Mouse (Mus musculus): Measurements from ENCODE around the gene Prkce. TPM values are rescaled to one million over a fixed set of nuclear protein-coding genes. Genes with fewer than 3 reads are reported as not detected.

The Prkce gene
- polyA plus RNA-seq, 1 experiment: 3.3 TPM

DNA sequence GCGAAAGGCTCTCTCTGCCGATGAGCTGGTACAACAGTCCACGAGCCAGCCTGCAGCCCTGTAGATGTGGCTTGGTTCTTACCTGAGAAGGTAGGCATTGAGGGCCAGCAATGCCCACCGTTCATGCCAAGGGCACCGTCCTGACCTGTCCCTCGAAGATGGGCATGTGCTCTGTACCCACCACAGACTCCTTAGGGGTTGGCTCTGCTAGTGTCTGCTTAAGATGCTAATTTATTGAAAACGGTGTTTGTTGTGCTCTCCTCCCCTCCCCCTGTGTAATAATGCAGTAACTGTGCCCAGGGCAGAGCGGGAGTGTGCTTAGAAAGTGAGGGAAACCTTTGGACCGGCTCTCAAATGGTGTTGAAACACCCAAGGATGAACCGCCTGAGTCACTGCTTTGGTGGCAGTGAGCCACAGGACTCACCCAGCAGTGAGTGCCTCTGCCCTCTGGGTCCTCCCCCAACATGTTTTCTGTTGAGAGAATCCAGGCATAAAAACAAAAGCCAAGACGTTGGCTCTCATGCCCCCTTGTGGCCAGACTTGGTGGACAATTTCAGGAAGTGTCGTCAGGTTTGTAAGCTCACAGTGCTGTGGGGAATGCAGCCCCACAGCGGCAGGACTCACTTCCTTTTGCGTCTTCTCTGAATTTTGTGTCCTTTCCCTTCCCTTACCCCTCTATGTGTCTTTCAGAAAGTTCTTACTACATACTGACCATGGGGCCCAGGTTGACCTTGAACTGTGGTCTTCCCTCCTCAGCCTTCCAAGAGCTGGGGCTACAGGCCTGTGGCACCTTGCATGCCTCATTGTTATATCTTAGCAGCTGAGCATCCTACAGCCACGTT is 277.2 kb downstream of the Prkce start:
- Histone ChIP-seq H3K4me3 (ENCODE audit: low read depth, low read length) (peak overlapping the region; percentile 43), H3K27ac (ENCODE audit: insufficient read depth, low read depth, low read length) (peak overlapping the region; percentile 87), H3K4me1 (ENCODE audit: control insufficient read depth, insufficient read depth, insufficient read length, low read length) (peaks cover 24% of the 10 kb centered on the region), H3K27me3 (ENCODE audit: control insufficient read depth, insufficient read depth, low read length) (no peaks in the 10 kb centered on the region), H3K36me3 (ENCODE audit: control insufficient read depth, insufficient read depth, low read length) (no peaks in the 10 kb centered on the region)
- 19% methylated on average over 15 of the region's 15 CpGs for WGBS
- peak; percentile 91; the same call in 1 of the 2 replicates for TF ChIP-seq CTCF (IDR thresholded peaks at IDR 0.05; ENCODE audit: extremely low read depth, insufficient read length, insufficient replicate concordance, low read depth, low read length)
- TF ChIP-seq POLR2A (IDR thresholded peaks at IDR 0.05; ENCODE audit: low read depth, low read length): no peak; the same call in 1 of the 2 replicates

DNA sequence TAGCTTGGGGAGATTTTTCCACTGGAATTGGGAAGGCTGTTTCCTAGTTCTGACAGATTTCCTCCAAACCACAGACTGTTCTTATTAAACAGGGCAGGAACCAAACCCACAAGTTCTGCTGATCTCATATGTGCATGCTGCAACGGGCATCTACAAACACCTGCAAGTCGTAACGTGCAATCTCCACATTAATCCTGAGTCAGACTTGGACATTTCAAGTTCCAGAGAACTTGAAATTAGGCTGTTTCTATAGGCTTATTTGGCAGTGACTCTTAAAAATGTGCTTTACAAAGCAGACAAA is 277.8 kb downstream of the Prkce start:
- H3K4me3 ChIP-seq (ENCODE audit: low read depth, low read length): no peak overlapping the region
- TF ChIP-seq CTCF (IDR thresholded peaks at IDR 0.05; ENCODE audit: extremely low read depth, insufficient read length, insufficient replicate concordance, low read depth, low read length) (no peak), POLR2A (IDR thresholded peaks at IDR 0.05; ENCODE audit: low read depth, low read length) (no peak)
- H3K36me3 ChIP-seq (ENCODE audit: control insufficient read depth, insufficient read depth, low read length): no peaks in the 10 kb centered on the region
- peak overlapping the region; percentile 65; the same call in 1 of the 2 replicates for H3K27ac ChIP-seq (ENCODE audit: insufficient read depth, low read depth, low read length)
- H3K27me3 ChIP-seq (ENCODE audit: control insufficient read depth, insufficient read depth, low read length): no peaks in the 10 kb centered on the region
- peaks cover 24% of the 10 kb centered on the region for H3K4me1 ChIP-seq (ENCODE audit: control insufficient read depth, insufficient read depth, insufficient read length, low read length)
- 55% methylated on average over 3 of the region's 3 CpGs for WGBS

DNA sequence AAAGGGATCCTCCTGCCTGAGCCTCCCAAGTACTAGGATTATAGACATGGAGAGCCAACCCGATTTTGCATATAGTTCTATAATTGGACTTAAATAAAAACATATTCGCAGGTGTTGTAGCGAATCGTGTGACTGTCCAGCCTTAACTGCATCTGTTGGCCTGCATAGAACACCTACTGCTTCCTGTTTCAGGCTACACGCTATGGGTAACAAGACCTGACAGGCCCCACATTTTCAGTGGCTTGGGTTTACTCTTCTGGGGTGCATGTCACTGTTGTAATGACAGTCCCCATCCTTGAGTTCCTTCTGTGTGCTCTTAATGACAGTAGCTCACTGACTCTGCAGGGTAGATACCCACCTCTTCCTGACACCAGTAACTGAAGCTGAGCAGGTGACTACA is 278.3 kb downstream of the Prkce start:
- TF ChIP-seq CTCF (IDR thresholded peaks at IDR 0.05; ENCODE audit: extremely low read depth, insufficient read length, insufficient replicate concordance, low read depth, low read length) (no peak), POLR2A (IDR thresholded peaks at IDR 0.05; ENCODE audit: low read depth, low read length) (no peak)
- Histone ChIP-seq H3K36me3 (ENCODE audit: control insufficient read depth, insufficient read depth, low read length) (no peaks in the 10 kb centered on the region), H3K27me3 (ENCODE audit: control insufficient read depth, insufficient read depth, low read length) (no peaks in the 10 kb centered on the region), H3K4me1 (ENCODE audit: control insufficient read depth, insufficient read depth, insufficient read length, low read length) (peaks cover 21% of the 10 kb centered on the region), H3K4me3 (ENCODE audit: low read depth, low read length) (no peak overlapping the region), H3K27ac (ENCODE audit: insufficient read depth, low read depth, low read length) (no peak overlapping the region)
- WGBS: 87% methylated on average over 5 of the region's 5 CpGs

DNA sequence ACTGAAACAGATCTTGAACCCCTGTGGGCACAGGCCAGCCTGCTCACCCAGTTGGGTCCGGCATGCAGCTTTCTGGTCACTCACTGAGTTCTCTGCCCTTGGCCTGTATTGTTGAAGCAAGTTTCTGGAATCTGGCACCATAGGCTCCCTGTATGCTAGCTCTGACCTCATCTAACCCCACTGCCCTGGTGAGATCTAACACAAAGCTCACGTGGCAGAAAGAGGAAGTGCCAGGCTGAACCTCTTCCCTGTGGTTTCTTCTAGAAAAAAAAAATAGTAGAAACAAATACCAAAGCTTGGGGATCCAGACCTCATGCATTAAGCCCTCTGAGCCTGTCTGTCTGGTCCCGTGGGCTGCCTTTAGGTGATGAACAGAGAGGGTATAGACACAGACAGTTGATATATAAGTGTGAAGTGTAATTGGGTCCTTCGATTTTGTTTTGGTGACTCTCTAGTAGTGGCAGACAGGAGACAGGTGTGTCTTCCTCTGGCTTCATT is 279.6 kb downstream of the Prkce start:
- peaks cover 15% of the 10 kb centered on the region for H3K4me1 ChIP-seq (ENCODE audit: control insufficient read depth, insufficient read depth, insufficient read length, low read length)
- no peaks in the 10 kb centered on the region for H3K36me3 ChIP-seq (ENCODE audit: control insufficient read depth, insufficient read depth, low read length)
- 59% methylated on average over 4 of the region's 4 CpGs for WGBS
- no peak overlapping the region for H3K4me3 ChIP-seq (ENCODE audit: low read depth, low read length)
- H3K27me3 ChIP-seq (ENCODE audit: control insufficient read depth, insufficient read depth, low read length): no peaks in the 10 kb centered on the region
- TF ChIP-seq POLR2A (IDR thresholded peaks at IDR 0.05; ENCODE audit: low read depth, low read length) (no peak), CTCF (IDR thresholded peaks at IDR 0.05; ENCODE audit: extremely low read depth, insufficient read length, insufficient replicate concordance, low read depth, low read length) (no peak)
- no peak overlapping the region for H3K27ac ChIP-seq (ENCODE audit: insufficient read depth, low read depth, low read length)

DNA sequence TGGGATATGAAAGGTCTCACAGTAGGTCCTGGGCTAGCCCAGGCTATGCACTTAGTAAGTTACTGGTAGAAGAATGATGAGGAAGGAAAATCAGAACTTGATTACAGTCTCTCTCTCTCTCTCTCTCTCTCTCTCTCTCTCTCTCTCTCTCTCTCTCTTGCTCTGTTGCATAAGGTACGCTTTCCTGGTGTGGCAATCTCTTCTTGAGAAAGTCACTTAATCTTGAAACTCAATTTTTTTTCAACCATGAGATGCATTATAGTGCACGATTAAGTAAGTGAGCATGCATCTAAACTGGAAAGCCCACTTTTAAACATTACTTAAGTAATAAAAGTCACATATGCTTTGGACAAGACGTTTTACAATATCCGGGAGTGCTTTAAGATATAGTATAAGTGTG is 285.3 kb downstream of the Prkce start:
- Histone ChIP-seq H3K4me1 (ENCODE audit: control insufficient read depth, insufficient read depth, insufficient read length, low read length) (0 out of 2 replicates have a peak, but pooled peaks cover 6% of the 10 kb centered on the region), H3K36me3 (ENCODE audit: control insufficient read depth, insufficient read depth, low read length) (no peaks in the 10 kb centered on the region), H3K27ac (ENCODE audit: insufficient read depth, low read depth, low read length) (no peak overlapping the region), H3K27me3 (ENCODE audit: control insufficient read depth, insufficient read depth, low read length) (no peaks in the 10 kb centered on the region), H3K4me3 (ENCODE audit: low read depth, low read length) (no peak overlapping the region)
- WGBS: 68% methylated on average over 4 of the region's 4 CpGs
- TF ChIP-seq CTCF (IDR thresholded peaks at IDR 0.05; ENCODE audit: extremely low read depth, insufficient read length, insufficient replicate concordance, low read depth, low read length) (no peak), POLR2A (IDR thresholded peaks at IDR 0.05; ENCODE audit: low read depth, low read length) (no peak)

DNA sequence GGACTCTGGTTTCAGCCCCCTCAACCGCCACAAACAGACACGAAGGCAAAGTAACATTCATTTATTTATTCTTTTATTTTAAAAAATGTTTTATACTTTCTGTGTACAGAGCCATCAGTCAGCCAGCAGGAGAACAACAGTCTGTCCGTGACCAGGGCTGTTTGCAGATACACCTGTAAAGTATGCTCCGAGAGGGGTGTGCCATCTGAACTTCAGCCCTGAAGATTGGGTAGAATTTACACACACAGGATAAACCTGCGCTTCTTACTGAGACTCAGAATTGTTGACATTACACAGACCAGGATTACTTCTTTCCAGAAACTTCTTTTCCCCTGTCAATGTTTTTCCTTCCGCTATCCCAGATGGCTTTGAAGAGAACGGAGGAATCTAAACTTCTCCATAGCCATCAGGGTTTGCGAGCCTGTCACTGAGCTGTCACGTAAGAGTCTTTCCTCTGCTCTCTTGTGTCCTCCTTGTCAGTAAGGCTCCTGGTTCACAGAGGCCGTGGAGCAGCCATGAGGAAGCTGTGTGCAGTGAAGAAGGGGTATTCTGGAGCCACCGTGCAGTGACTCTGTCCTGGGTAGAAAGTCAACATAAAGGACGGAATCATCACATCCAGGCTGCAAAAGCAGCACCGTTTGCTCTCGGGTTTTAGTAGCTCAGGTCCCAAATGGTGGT is 286.2 kb downstream of the Prkce start:
- no peaks in the 10 kb centered on the region for H3K36me3 ChIP-seq (ENCODE audit: control insufficient read depth, insufficient read depth, low read length)
- no peak overlapping the region for H3K4me3 ChIP-seq (ENCODE audit: low read depth, low read length)
- no peaks in the 10 kb centered on the region for H3K27me3 ChIP-seq (ENCODE audit: control insufficient read depth, insufficient read depth, low read length)
- H3K27ac ChIP-seq (ENCODE audit: insufficient read depth, low read depth, low read length): no peak overlapping the region
- WGBS: 42% methylated on average over 14 of the region's 14 CpGs
- no peak for TF ChIP-seq POLR2A (IDR thresholded peaks at IDR 0.05; ENCODE audit: low read depth, low read length)
- no peak for TF ChIP-seq CTCF (IDR thresholded peaks at IDR 0.05; ENCODE audit: extremely low read depth, insufficient read length, insufficient replicate concordance, low read depth, low read length)
- H3K4me1 ChIP-seq (ENCODE audit: control insufficient read depth, insufficient read depth, insufficient read length, low read length): 0 out of 2 replicates have a peak, but pooled peaks cover 6% of the 10 kb centered on the region

DNA sequence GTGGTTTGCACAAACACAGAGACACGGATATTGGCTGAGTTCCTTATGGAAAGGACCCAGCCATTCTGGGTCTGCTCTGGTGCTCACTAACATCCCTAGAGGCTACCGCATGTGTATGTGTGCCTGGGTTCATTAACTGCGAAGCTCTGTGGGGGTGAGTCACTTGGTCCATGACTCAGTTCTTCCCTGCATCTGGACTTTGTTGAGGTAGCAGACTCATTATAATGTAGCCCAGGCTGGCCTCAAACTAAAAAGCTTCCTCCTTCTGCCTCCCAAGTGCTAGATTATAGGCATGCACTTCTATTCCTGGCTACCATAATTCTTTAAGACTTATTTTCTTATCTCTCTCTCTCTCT is 286.7 kb downstream of the Prkce start:
- no peaks in the 10 kb centered on the region for H3K27me3 ChIP-seq (ENCODE audit: control insufficient read depth, insufficient read depth, low read length)
- no peak overlapping the region for H3K4me3 ChIP-seq (ENCODE audit: low read depth, low read length)
- H3K36me3 ChIP-seq (ENCODE audit: control insufficient read depth, insufficient read depth, low read length): no peaks in the 10 kb centered on the region
- TF ChIP-seq POLR2A (IDR thresholded peaks at IDR 0.05; ENCODE audit: low read depth, low read length) (no peak), CTCF (IDR thresholded peaks at IDR 0.05; ENCODE audit: extremely low read depth, insufficient read length, insufficient replicate concordance, low read depth, low read length) (no peak)
- WGBS: 67% methylated on average over 3 of the region's 3 CpGs
- no peak overlapping the region for H3K27ac ChIP-seq (ENCODE audit: insufficient read depth, low read depth, low read length)
- H3K4me1 ChIP-seq (ENCODE audit: control insufficient read depth, insufficient read depth, insufficient read length, low read length): 0 out of 2 replicates have a peak, but pooled peaks cover 6% of the 10 kb centered on the region

Measured in small intestine, adult 2 months (tissue).